Mouse (Mus musculus): ENCODE data around the gene Mgat1.
A peak's percentile ranks its signal among the peaks of the same experiment; 100 is the strongest.

Gene Mgat1

GRCm38 (mm10) chr11:49241471-49241870 lies 2.5 kb upstream of the Mgat1 start:
- DNase-seq (ENCODE audit: low read depth, low spot score): no peak

GRCm38 (mm10) chr11:49242944-49243626 lies 906 bp upstream of the Mgat1 start:
- DNase-seq (ENCODE audit: low read depth, low spot score): no peak

GRCm38 (mm10) chr11:49244595-49244930 lies 572 bp downstream of the Mgat1 start:
- no peak for DNase-seq (ENCODE audit: low read depth, low spot score)

DNA sequence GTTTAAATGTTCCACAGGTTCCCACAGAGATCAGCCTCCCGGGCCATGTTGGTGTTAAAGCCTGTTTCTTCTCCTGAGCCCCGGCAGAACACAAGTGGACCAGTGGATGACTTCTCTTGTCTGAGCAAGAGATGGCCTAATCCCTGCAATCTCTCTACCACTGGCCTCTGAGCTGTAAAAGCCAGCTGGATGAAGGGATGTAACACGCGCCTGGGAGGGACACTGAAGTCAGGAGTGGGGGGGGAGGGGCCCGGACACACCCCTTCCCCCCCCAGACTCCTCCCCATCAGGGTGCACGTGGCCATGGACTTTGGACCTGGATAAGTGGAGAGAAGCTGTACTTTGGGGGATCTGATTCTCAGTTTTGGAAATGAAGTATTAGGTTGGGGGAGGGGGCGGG lies 1.2 kb downstream of the Mgat1 start:
- DNase-seq (ENCODE audit: low read depth, low spot score): no peak

- no peak for DNase-seq (ENCODE audit: low read depth, low spot score)
Measured at GRCm38 (mm10) chr11:49245634-49246415, 1.8 kb downstream of the Mgat1 start.

- no peak for DNase-seq (ENCODE audit: low read depth, low spot score)
Measured at GRCm38 (mm10) chr11:49246523-49246922, 2.5 kb downstream of the Mgat1 start.

DNA sequence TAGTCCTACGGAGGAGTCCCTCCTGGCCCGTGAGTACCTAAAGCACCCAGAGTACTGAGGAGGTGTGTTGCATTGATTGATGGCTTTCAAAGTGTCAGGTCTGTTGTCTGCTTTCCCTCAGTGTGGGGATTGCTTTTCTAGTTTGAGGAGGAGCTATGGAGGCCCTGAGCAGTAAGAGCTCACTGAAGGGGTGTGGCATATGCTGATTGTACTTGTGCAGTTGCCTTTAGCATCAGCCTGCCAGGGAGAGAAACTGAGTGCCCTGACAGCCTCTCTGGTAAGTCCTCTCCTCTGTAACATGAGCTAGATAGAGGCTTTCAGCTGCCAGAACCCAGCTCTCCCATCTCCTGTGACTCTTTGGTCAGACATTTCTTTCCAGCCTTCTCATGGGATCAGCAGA lies 3.3 kb downstream of the Mgat1 start:
- no peak for DNase-seq (ENCODE audit: low read depth, low spot score)

DNA sequence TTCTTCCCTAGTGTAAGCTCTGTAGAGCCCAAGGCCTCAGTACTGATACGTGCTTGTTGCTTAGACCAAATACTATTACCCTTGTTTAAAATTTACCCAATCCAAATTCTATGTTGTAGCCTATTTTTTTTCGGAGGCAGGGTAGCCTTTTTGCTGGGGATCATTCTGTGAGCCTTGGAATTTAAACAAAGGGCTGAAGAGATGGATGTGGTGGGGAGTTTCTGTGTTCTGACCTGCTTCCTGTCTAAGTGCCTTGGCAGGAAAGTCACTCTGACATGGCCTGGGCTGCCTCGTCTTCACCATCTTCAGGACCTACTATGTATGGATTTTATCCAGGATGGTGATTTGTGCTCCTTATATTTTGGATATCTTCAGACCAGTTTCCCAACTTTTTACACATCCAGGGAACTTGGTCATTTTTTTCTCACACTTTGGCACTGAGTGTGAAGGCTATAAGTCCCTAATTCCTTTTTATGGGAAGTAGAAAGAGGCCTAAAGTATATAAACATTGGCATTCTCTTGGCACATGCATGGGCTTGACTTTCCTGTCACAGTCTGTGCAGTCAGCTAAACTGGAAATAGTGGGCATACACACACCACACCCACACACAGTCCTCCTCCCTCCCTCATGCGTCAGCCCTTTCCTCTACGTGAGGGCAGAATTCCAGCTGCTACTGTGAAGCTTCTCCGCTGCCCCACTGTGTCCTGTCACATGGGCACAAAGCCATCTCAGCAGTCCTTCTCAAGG lies 4.4 kb downstream of the Mgat1 start:
- DNase-seq (ENCODE audit: low read depth, low spot score): no peak

DNA sequence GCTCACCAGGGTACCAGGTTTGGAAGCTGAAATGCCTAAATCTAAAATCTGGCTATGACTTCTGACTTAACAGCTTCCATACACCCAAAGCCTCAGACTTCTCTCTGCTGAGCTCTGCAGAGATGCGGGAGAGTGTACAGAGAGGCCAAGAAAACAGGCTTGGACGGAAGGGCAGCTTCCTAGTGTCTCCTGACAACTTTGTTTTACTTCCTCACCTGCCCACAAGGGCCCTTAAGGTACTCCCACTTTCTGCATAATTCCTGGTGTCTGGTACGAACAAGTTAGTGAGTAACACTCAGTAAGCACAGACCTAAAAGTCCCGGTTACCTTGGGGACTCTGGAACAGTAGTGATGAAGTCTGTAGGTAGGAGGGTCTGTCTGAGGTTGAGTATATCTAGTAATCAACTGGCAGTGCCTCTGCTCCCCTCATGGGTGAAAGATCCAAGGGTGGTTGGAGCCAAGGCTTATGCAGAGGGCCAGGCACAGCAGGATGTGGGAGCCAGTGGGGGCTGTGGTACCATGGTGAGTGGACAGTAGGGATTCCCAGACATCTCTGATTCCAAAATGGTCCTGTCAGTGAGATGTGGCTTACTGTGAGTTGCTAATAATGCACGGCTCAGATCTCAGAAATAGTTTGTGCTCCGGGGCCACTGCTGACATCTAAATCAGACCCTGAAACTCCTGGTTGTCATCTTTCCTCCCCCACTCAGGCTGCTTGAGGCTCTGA lies 5.1 kb downstream of the Mgat1 start:
- no peak for DNase-seq (ENCODE audit: low read depth, low spot score)

DNA sequence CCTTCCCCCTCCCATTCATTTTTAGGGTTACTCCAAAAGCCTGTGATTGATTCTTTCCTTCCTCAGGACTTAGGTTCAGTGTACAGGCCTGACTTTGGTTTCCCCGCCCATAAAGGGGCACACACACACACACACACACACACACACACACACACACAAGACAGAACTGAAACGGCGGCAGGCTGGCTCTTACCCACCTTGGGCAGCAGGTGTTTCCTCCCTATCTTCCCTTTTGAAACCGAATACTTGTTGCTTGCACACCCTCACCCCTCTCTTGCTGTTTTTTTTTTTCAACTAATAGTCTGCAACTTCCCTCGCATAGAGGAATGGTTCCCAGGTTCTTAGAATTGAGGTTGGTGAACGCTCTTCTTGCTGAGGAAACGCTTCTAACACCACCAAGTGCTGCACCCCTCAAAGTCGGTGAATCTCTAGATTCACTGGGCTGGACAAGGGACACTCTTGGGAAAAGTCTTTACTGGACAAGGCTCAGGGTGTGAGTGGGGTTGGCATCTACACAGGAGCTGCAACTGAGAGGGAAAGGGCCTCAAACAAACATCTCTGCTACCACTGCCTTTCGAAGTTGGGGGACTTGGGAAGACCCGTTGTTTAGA lies 5.9 kb downstream of the Mgat1 start:
- DNase-seq (ENCODE audit: low read depth, low spot score): no peak

- peak; percentile 71 for DNase-seq (ENCODE audit: low read depth, low spot score)
Measured at GRCm38 (mm10) chr11:49250422-49251379, 6.7 kb downstream of the Mgat1 start.

- no peak for DNase-seq (ENCODE audit: low read depth, low spot score)
Measured at GRCm38 (mm10) chr11:49251380-49251761, 7.4 kb downstream of the Mgat1 start.

GRCm38 (mm10) chr11:49252048-49252447 lies 8.1 kb downstream of the Mgat1 start:
- no peak for DNase-seq (ENCODE audit: low read depth, low spot score)

GRCm38 (mm10) chr11:49253035-49253434 lies 9.0 kb downstream of the Mgat1 start:
- DNase-seq (ENCODE audit: low read depth, low spot score): no peak

GRCm38 (mm10) chr11:49259296-49259695 lies 15.3 kb downstream of the Mgat1 start:
- DNase-seq (ENCODE audit: low read depth, low spot score): no peak

- DNase-seq (ENCODE audit: low read depth, low spot score): no peak
Measured at GRCm38 (mm10) chr11:49259829-49260228, 15.8 kb downstream of the Mgat1 start.

GRCm38 (mm10) chr11:49260598-49261312 lies 16.8 kb downstream of the Mgat1 start:
- DNase-seq (ENCODE audit: low read depth, low spot score): no peak

DNA sequence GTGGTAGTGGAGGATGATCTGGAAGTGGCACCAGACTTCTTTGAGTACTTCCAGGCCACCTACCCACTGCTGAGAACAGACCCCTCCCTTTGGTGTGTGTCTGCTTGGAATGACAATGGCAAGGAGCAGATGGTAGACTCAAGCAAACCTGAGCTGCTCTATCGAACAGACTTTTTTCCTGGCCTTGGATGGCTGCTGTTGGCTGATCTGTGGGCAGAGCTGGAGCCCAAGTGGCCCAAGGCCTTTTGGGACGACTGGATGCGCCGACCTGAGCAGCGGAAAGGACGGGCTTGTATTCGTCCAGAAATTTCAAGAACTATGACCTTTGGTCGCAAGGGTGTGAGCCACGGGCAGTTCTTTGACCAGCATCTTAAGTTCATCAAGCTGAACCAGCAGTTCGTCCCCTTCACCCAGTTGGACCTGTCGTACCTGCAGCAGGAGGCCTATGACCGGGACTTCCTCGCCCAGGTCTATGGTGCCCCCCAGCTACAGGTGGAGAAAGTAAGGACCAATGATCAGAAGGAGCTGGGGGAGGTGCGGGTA lies 17.4 kb downstream of the Mgat1 start:
- DNase-seq (ENCODE audit: low read depth, low spot score): no peak

- DNase-seq (ENCODE audit: low read depth, low spot score): no peak
Measured at GRCm38 (mm10) chr11:49262286-49262685, 18.3 kb downstream of the Mgat1 start.

All from embryo, embryonic 11.5 days (tissue).